ENCODE assay signal across 26 mouse cellular contexts in the genomic region with DNA sequence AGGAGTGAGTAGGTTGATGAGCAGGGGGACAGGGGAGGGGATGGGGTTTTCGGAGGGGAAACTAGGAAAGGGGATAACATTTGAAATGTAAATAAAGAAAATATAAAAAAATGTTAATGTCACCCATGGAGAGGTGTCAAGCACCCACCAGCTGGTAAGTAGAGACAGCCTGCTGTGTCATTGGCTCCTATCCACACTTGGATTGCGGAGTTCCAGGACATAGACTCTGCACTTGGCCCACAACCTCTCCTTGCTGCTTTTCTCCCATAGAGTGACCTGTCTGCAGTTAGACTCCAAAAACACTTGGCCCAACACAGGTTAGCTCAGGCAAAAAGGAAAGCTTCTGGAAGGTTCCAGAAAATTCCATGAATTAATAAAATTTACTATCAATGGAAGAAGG.
DNase-seq lines count a peak whose midpoint lies in the region; ATAC-seq and TF ChIP-seq lines count a peak whose summit lies in the region.
"Had no signal": no experiment of that assay in that cellular context is flagged by ENCODE, and none has a peak within 500 bp of the region (broad histone marks: within the 10 kb centered on the region; RNA-seq: fewer than 3 reads in every experiment).

No protein-coding gene starts in this region.

- no peak overlapping the region for H3K27ac ChIP-seq in cerebellum, adult 2 months (ENCODE audit: insufficient read depth, low read length)
- H3K27ac ChIP-seq in neural tube, embryonic 15.5 days (replicated peaks), result no peak overlapping the region
- H3K27ac ChIP-seq: forebrain, embryonic 10.5 days; forebrain, embryonic 13.5 days; gastrocnemius, adult 2 months; heart, adult 2 months; heart, embryonic 10.5 days; heart, embryonic 13.5 days; hindbrain, embryonic 14.5 days; hindbrain, postnatal 0 days had no signal

- H3K4me2 ChIP-seq in neural tube, embryonic 15.5 days, result no peak overlapping the region
- H3K4me2 ChIP-seq: forebrain, embryonic 13.5 days; heart, embryonic 13.5 days; hindbrain, embryonic 14.5 days had no signal

- no peaks in the 10 kb centered on the region for H3K36me3 ChIP-seq in neural tube, embryonic 15.5 days
- H3K36me3 ChIP-seq: forebrain, embryonic 10.5 days; heart, embryonic 10.5 days; heart, embryonic 13.5 days had no signal

- TF ChIP-seq POLR2A in cerebellum, adult 2 months (IDR thresholded peaks at IDR 0.05; ENCODE audit: borderline replicate concordance, insufficient read depth, low read length), result no peak

- H3K4me1 ChIP-seq in cerebellum, adult 2 months (ENCODE audit: control insufficient read depth, insufficient read depth, low read length), result no peaks in the 10 kb centered on the region
- H3K4me1 ChIP-seq in neural tube, embryonic 15.5 days, result no peaks in the 10 kb centered on the region
- H3K4me1 ChIP-seq: forebrain, embryonic 13.5 days had no signal

- H3K9ac ChIP-seq in neural tube, embryonic 15.5 days (replicated peaks), result no peak overlapping the region
- H3K9ac ChIP-seq: forebrain, embryonic 13.5 days; heart, embryonic 13.5 days; hindbrain, embryonic 14.5 days had no signal

- 50% methylated on average over 2 of the region's 2 CpGs for WGBS in cerebellum, adult 2 months
- WGBS in neural tube, embryonic 15.5 days, result 93% methylated on average over 2 of the region's 2 CpGs

- no peak overlapping the region for H3K4me3 ChIP-seq in cerebellum, adult 2 months (replicated peaks; ENCODE audit: insufficient read depth, low read depth, low read length)
- no peak overlapping the region for H3K4me3 ChIP-seq in neural tube, embryonic 15.5 days (replicated peaks)
- H3K4me3 ChIP-seq: forebrain, embryonic 10.5 days; forebrain, embryonic 13.5 days; gastrocnemius, adult 2 months; heart, adult 2 months; heart, embryonic 10.5 days; heart, embryonic 13.5 days had no signal

- ATAC-seq in cerebellum, adult (ENCODE audit: insufficient number of reproducible peaks, low FRiP score, low TSS enrichment), result no peak
- ATAC-seq in neural tube, embryonic 15.5 days (ENCODE audit: low FRiP score), result no peak
- ATAC-seq: forebrain, embryonic 13.5 days; forebrain, embryonic 16.5 days; hindbrain, postnatal 0 days; inflammation-experienced regulatory T-cells, adult 6 months; intestine, embryonic 16.5 days; Patski had no signal

- peak; percentile 10 for DNase-seq in cerebellum, adult 11 months
- DNase-seq in cerebellum, adult 2 months, result peak; percentile 46 to 60
- DNase-seq in cerebellum, adult 9-11 months, result peak; percentile 47
- DNase-seq in cerebellum, postnatal 25 days, result peak; percentile 50 to 73
- DNase-seq in gastrocnemius, postnatal 36 days, result no peak
- DNase-seq in embryo, embryonic 10 days (ENCODE audit: low spot score), result no peak
- DNase-seq: adrenal gland, postnatal 10 days; adrenal gland, postnatal 36 days; gastrocnemius, adult 2 months; gastrocnemius, postnatal 14 days; heart, adult 2 months; heart, postnatal 14 days; heart, postnatal 4 days; kidney, adult 2 months had no signal

- no peaks in the 10 kb centered on the region for H3K9me3 ChIP-seq in neural tube, embryonic 15.5 days (replicated peaks)
- H3K9me3 ChIP-seq: forebrain, embryonic 10.5 days; forebrain, embryonic 13.5 days; heart, embryonic 10.5 days; heart, embryonic 13.5 days had no signal

- TF ChIP-seq CTCF in cerebellum, adult 2 months (IDR thresholded peaks at IDR 0.05; ENCODE audit: borderline replicate concordance, insufficient read depth, low read depth, low read length), result no peak

- intact Hi-C loops in gastrocnemius, postnatal 36 days (cut with DNase I), result no loop called here

- H3K27me3 ChIP-seq in cerebellum, adult 2 months (ENCODE audit: control insufficient read depth, insufficient read depth, low read length), result no peaks in the 10 kb centered on the region
- H3K27me3 ChIP-seq in neural tube, embryonic 15.5 days (replicated peaks), result no peaks in the 10 kb centered on the region

Comparison
In these comparisons a context has a peak if more than half of its experiments do, and no peak if none do; other contexts are left out.
1. DNase-seq: peak in cerebellum, adult 11 months (single experiment), cerebellum, adult 2 months (2 of 2), cerebellum, adult 9-11 months (single experiment) and cerebellum, postnatal 25 days (2 of 2); none in gastrocnemius, postnatal 36 days (0 of 2) and embryo, embryonic 10 days (single experiment).